ENCODE assay signal across 8 mouse cellular contexts in the genomic region with DNA sequence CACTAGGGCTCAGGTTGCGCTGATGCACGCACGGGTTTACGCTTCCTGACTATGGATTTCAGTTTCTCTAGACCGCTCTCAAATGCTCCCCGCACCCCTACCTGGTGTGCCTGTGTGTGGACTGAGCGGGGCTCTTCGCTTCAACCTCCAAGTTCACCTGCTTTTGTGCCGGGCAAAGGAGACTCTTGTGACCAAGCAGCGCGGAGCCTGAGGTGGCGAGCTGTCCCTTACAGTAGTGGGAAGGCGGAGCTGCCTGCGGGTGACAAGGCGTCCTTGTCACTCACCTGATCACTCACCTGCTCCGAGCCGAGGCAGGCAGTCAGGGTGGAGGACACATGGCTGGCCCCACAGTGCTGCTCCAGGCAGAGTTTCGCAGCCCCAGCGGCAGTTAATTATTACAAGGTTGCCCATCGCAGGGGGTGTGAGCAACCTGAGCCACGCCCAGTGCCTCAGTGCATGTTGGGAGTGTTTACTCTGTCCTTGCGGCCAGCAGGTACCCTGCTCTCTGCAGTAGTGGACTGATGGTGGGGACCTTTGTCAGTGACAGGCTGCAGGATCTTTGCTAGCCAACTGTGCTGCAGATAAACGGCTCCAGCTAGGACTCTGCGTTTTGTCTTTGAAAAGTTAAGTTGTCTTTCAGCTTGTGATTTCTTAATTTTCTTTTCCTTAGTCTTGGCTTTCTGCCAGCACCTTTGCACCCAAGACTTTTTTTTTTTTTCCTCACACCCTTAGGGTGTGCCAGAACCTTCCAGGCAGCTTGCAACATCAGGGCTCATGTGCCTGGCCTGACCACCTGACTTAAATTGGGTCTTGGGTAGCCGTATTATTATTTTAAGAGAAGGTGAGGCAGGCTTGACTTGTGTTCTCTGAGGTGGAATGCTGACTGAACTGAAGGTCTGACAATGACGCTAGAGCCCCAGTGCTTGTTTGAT. TPM values are rescaled to one million over a fixed set of nuclear protein-coding genes. Genes with fewer than 3 reads are reported as not detected.
A peak's percentile ranks its signal among the peaks of the same experiment; 100 is the strongest.
DNase-seq lines count a peak whose midpoint lies in the region; ATAC-seq and TF ChIP-seq lines count a peak whose summit lies in the region.

A gene (minus strand): TSS at position 372 of the 932 bp plus-strand sequence.

- no peaks in the 10 kb centered on the region for H3K9me3 ChIP-seq in hindbrain, embryonic 13.5 days
- no peaks in the 10 kb centered on the region for H3K9me3 ChIP-seq in limb, embryonic 15.5 days
- H3K9me3 ChIP-seq in midbrain, embryonic 15.5 days, result no peaks in the 10 kb centered on the region

- no peak for DNase-seq in left cerebral cortex, adult 2 months (ENCODE audit: extremely low spot score in 1 of 2, low spot score in 2 of 2)
- DNase-seq in left cerebral cortex, adult 9 months (ENCODE audit: low spot score in 2 of 2), result no peak
- DNase-seq in thymus, postnatal 0 days (ENCODE audit: low spot score), result no peak
- DNase-seq in layer of hippocampus, adult 18-20 months (ENCODE audit: low spot score in 2 of 2), result no peak

- WGBS in hindbrain, embryonic 13.5 days, result 13% methylated on average over 26 of the region's 26 CpGs
- 7% methylated on average over 26 of the region's 26 CpGs for WGBS in limb, embryonic 15.5 days
- WGBS in midbrain, embryonic 15.5 days, result 14% methylated on average over 26 of the region's 26 CpGs

- ATAC-seq in common myeloid progenitor, adult 5-6 weeks (replicated peaks; ENCODE audit: low read depth, poor library complexity, severe bottlenecking), result peak; percentile 88
- ATAC-seq in hindbrain, embryonic 13.5 days (ENCODE audit: low FRiP score), result peak; percentile 84
- no peak for ATAC-seq in limb, embryonic 15.5 days (ENCODE audit: insufficient number of reproducible peaks, low FRiP score, low TSS enrichment, low read depth)
- peak; percentile 88 for ATAC-seq in midbrain, embryonic 15.5 days (replicated peaks)

- peak within 1 kb of the TSS; percentile 57 for H3K4me3 ChIP-seq in left cerebral cortex, adult 2 months
- H3K4me3 ChIP-seq in hindbrain, embryonic 13.5 days, result peak within 1 kb of the TSS; percentile 48
- peak within 1 kb of the TSS; percentile 40 for H3K4me3 ChIP-seq in limb, embryonic 15.5 days
- H3K4me3 ChIP-seq in midbrain, embryonic 15.5 days, result peak within 1 kb of the TSS; percentile 52

- TF ChIP-seq CTCF in left cerebral cortex, adult 2 months (IDR thresholded peaks at IDR 0.05), result no peak

- peaks cover 7% of the 10 kb centered on the region for H3K4me1 ChIP-seq in hindbrain, embryonic 13.5 days (replicated peaks)
- H3K4me1 ChIP-seq in limb, embryonic 15.5 days, result peaks cover 8% of the 10 kb centered on the region
- H3K4me1 ChIP-seq in midbrain, embryonic 15.5 days, result peaks cover 6% of the 10 kb centered on the region; the same call in 1 of the 2 replicates

- peak within 1 kb of the TSS; percentile 75 for H3K9ac ChIP-seq in hindbrain, embryonic 13.5 days
- H3K9ac ChIP-seq in limb, embryonic 15.5 days, result 0 out of 2 replicates have a peak within 1 kb of the TSS, but pooled peaks have one; percentile 18
- peak within 1 kb of the TSS; percentile 45 for H3K9ac ChIP-seq in midbrain, embryonic 15.5 days

- peak within 1 kb of the TSS; percentile 81 for H3K4me2 ChIP-seq in hindbrain, embryonic 13.5 days
- H3K4me2 ChIP-seq in limb, embryonic 15.5 days, result peak within 1 kb of the TSS; percentile 73
- peak within 1 kb of the TSS; percentile 82 for H3K4me2 ChIP-seq in midbrain, embryonic 15.5 days

- H3K36me3 ChIP-seq in hindbrain, embryonic 13.5 days, result no peaks in the 10 kb centered on the region
- no peaks in the 10 kb centered on the region for H3K36me3 ChIP-seq in limb, embryonic 15.5 days
- H3K36me3 ChIP-seq in midbrain, embryonic 15.5 days (replicated peaks), result no peaks in the 10 kb centered on the region

- intact Hi-C loops in left cerebral cortex, adult 2 months (cut with DNase I), result loop anchor here (5.0 kb wide), 1 partner anchor 418 kb away; a partner anchor contains a TSS

- 0 out of 2 replicates have a peak, but pooled peaks cover 9% of the 10 kb centered on the region for H3K27me3 ChIP-seq in hindbrain, embryonic 13.5 days
- 0 out of 2 replicates have a peak, but pooled peaks cover 4% of the 10 kb centered on the region for H3K27me3 ChIP-seq in limb, embryonic 15.5 days
- no peaks in the 10 kb centered on the region for H3K27me3 ChIP-seq in midbrain, embryonic 15.5 days (replicated peaks)

- H3K27ac ChIP-seq in left cerebral cortex, adult 2 months, result no peak within 1 kb of the TSS
- no peak within 1 kb of the TSS for H3K27ac ChIP-seq in hindbrain, embryonic 13.5 days
- H3K27ac ChIP-seq in limb, embryonic 15.5 days, result no peak within 1 kb of the TSS
- no peak within 1 kb of the TSS for H3K27ac ChIP-seq in midbrain, embryonic 15.5 days

RNA-seq across cellular contexts. Expression of the gene that starts here (rescaled TPM):
- total RNA-seq in left cerebral cortex, adult 2 months (2021), result 1 to 10 TPM; 1.6 to 2.3 TPM
- total RNA-seq in common myeloid progenitor, adult 5-6 weeks (2017), result 1.6 TPM in 1 of 2 replicates, not detected in the other
- polyA plus RNA-seq in hindbrain, embryonic 13.5 days (2015; fragmentation: Nextera tagmentation; extraction: Ambion mirVana), result 0.87 and 1.0 TPM in 2 replicates
- polyA plus RNA-seq in limb, embryonic 15.5 days (2015; fragmentation: Nextera tagmentation; extraction: Ambion mirVana), result 3.7 and 3.9 TPM in 2 replicates
- 1.4 and 1.8 TPM in 2 replicates for polyA plus RNA-seq in midbrain, embryonic 15.5 days (2015; fragmentation: Nextera tagmentation; extraction: Ambion mirVana)
- polyA plus RNA-seq in thymus, postnatal 0 days (2015; fragmentation: Nextera tagmentation; extraction: Ambion mirVana), result 6.6 and 7.6 TPM in 2 replicates
- 1 to 10 TPM; 1.0 to 1.3 TPM for total RNA-seq in layer of hippocampus, adult 18-20 months (2021)

Comparison
In these comparisons a context has a peak if more than half of its experiments do, and no peak if none do; other contexts are left out.
1. H3K9ac ChIP-seq: peak in every context shown above with its lines; median percentile 75 in hindbrain, embryonic 13.5 days; 45 in midbrain, embryonic 15.5 days; 18 in limb, embryonic 15.5 days.